Mouse (Mus musculus) R1 (cell line): ENCODE results near the gene Lcp1.

ENCODE experiments used
- DNase-seq: peaks from one replicate; pipeline ENCODE4 v3.0.0-alpha.2; 2018; ENCODE audit warnings: low read depth, low spot score

Lcp1 gene

DNA sequence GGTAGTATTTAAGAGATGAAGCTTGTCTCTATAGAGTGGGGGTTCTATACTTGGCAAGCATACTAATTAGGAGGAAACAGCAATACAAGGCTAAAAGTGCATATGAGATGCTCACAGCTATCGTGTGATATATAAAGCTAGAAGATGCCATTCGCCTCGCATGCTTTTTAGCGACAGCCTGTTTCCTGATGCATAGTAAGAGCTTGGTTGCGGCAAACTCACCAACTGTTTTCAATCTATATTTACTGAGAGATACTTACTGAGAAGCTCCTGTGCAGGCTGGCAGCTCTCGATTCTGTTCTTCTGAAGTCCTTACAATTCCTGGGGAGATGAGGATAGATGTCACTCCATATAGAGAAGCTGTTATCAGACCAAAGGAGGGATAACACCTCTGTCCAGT, 148.8 kb downstream of the Lcp1 start:
- DNase-seq, result no peak

DNA sequence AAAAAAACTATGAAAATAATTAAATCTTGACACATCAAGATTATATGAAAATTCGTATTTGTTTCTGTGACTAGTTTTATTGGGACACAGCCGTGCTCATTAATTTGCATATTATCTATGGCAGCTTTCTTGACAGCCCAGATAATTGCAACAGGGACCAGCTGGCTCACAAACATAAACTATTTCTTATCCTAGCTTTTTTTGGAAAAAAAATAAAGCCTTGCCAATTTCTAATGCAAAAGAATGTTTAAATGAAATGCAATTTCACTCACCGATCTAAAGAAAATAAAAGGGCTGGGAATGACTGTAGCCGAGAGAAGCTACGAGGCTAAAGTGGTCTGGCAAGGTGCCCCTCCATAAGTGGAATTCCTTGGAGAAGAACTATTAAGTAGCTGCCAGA, 149.5 kb downstream of the Lcp1 start:
- DNase-seq, result no peak
